Mouse (Mus musculus) right cerebral cortex, postnatal 10 days (tissue): Measurements from ENCODE around the gene Myo1e.
A peak's percentile ranks its signal among the peaks of the same experiment; 100 is the strongest.

Experiments used
- DNase-seq, 2 experiments: peaks; one replicate each; pipeline ENCODE4 v3.0.0; 2021; ENCODE audit warnings: low spot score in 2 of 2

Myo1e gene

DNA sequence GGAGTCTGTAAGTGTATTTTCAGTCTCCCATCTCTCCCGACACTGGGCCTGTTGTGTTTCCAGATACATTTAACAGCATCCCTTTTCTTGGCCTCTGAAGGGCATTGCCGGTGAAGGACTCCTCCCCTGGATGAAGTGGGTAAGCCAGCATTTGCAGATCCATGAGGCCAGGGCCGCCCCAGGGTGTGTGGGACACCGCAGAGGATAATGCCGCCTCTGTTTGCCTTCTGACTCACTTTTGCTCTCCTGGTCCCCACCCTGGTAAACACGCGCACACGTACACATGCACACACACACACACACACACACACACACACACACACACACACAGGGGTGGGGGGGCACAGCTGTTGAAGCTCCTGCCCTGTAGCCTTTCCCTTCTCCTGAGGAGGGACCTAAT, 74.3 kb downstream of the Myo1e start:
- no peak for DNase-seq

DNA sequence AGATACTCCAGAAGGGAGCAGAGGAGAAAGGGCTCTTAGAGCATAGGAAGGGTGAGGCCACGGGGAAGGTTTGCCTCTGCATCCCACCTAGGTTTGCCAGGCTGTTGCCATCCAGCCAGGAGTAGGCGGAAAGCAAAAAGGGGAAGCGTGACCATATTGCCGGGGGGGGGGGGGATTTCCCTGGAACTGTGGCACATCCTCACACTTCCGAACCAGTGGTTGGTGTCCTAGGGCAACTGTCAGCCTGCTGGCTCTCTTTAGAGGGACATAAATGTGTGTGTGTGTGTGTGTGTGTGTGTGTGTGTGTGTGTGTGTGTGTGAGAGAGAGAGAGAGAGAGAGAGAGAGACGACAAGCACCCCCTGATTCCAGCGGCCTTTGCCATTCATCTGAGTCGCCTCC, 75.0 kb downstream of the Myo1e start:
- no peak for DNase-seq

DNA sequence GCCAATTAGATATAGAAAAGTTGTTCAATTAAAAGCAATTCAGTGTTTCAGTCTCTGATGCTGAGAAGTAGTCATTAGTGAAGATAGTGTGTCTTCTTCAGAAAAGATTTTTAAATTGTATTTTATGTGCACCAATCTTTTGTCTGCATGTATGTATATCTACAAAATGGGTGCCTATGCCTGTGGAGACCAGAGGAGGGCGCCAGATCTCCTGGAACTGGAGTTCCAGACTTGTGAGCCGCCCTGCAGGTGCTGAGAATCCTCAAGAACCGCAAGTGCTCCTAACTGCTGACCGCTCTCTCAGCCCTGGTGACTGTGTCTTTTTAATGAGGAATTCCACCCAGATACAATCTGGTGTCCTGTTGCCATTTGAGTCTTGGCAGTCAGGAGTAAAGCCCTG, 76.0 kb downstream of the Myo1e start:
- DNase-seq: no peak

DNA sequence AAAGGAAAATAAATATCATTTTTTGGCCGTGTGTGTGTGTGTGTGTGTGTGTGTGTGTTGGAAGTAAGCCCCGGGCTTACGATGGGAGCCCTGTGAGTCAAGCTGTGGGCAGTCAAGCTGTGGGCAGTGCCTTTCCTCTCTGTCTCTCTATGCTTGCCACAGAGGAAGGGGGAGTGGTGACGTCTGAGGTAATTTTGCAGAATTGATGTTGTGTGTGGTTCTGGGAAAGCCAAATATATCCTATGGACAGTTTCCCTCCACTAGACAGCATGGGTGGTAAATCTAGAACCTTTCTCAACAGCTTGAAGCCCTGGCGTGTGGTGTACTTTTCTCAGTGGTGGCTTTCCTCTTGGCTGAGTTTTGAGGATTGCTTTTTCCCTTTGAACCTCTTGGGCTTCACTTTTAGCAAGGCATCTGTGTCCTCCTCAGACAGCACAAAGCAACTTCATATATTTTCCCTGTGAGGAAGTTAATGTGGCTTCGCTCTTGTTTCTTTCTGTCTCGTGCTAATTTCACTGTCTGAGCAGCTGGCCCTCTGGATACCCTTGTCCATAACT, 77.5 kb downstream of the Myo1e start:
- DNase-seq: peak in 1 of 2 experiments; percentile 57

DNA sequence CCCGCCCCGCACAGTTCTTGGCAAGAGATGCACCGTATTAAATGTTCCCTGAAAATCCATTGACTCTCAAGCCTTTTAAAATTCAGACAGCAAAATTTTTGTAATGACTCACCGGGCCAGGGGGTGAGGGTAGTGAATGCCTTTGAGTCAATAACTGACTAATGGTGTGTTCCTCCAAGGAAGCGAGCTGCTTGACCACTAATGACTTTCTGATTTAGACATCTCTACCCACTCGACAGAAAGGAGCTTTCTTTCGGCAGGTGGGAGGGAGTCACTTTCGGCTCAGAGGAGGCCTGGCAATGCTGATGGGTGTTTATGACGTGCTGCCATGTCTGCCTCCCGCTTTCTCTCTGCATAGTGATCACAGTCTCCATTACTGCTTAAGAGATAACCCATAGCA, 83.6 kb downstream of the Myo1e start:
- no peak for DNase-seq

DNA sequence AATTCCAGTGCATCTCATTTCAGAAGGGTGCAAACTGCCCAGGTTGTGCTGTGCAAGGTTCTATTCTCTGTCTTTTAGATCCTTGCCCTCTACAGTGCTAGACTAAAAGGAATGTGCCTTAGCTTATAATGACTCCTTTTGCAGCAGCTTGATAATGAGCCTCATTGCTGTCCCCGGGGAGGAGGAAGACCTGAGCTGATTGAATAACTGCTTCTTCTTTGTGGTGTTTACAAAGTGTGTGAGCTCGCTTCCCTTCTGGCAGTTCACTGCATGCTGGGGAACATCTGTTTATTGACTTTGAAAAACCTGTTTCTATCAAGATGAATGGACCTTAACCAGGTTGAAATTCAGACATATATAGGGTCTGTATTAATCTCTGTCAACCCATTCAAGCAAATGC, 89.8 kb downstream of the Myo1e start:
- no peak for DNase-seq

DNA sequence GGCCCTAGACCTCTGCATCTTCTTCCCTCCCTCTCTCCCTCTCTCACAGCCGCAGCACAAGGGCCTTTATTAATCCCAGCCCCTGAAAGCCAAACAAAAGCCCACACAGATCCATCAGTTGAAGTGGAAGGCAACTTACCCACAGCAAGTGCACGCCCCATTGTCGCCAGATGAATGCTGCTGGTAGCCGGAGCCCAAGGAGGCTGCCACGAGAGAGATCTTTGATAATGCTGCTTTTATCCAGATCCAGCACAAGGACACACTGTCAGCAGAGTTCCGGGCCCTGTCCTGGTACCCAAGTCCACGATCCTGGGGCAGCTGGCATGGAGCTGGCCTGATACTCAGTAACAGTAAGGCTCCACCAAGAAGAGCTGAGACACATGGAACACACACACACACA, 91.1 kb downstream of the Myo1e start:
- peak; percentile 47 to 60 for DNase-seq

DNA sequence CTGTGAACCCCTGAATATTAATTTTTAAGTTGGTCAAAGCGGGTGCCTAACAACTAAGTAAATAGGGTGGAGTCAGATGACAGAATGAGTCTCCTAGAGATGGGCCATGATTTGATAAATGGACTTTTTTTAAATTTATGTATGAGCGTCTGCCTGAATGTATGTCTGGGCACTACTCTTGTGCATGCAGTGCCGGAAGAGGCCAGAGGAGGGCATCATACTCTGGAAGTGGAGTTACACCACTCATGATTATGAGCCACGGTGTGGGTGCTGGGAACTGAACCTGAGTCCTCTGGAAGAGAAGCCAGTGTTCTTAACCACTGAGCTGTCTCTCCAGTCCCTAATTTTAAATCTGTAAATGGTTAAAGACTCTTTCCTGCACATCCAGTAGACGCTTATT, 93.6 kb downstream of the Myo1e start:
- DNase-seq: no peak

DNA sequence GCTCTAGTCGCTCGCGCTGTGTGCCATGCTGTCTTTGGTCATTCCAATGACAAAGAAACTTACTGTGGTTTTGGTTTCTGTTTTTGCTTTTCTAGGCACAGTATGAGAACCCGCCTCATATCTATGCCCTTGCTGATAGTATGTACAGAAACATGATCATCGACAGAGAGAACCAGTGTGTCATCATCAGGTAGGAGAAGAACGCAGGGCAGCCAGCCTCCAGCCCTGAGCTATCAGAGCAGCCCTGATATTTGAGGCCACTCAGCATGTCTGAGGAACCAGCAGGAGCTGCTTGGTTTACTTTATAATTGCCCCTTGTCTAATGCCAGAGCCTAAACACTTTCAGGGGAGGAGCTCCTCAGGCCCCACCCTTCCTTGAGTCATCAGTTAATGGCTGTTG, 94.4 kb downstream of the Myo1e start:
- no peak for DNase-seq

DNA sequence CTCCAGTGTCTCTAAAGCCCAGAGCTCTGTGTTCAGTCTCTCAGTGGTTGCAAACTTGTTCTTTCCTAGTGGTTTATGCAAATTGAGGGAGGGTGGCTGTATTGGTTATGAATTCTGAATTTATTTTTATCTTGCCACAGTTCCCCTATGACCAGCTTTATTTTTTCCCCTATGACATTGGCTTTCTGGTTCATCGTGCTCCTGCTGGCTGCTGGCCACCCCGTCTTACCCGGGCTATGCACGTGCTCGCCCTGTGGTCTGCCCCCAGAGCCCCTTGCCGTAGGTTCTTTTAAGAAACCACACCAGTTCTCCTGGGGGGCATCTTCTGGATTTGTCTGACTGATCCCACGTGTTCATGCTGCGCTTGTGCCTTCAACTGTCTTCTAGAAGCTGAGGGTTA, 97.8 kb downstream of the Myo1e start:
- DNase-seq: no peak

DNA sequence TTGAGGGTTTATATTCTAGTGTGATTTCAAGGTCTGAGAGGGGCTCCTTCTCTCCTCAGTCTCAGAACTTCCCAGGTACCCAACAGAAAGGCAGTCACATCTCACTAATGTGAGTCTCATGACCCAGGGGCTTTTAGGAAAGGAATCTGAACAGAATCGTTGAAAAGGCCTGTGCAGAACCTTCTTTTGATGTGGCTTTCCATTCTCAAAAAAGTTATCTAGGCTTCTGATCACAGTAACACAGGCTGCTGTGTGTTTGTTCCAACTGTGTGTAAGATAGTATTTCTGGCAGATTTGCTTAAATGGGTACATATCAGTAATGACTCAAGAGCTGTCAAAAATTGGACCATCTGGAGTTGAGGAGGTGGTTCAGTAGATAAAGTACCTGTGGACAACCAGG, 102.9 kb downstream of the Myo1e start:
- no peak for DNase-seq

DNA sequence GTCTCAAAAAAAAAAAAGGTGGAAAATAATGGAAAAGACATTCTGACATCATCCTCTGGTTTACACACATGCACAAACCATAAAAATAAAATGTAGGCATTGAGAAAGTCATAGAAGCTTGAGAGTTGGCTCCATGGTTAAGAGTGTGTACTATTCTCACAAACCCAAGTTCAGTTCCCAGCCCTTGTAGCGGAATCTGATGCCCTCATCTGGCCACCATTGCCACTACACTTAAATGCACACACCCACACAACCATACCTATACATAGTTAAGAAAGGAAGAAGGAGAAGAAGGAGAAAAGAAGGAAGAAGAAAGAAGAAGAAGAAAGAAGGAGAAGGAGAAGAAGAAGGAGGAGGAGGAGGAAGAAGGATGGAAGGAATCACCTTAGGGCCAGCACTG, 106.9 kb downstream of the Myo1e start:
- DNase-seq: no peak

DNA sequence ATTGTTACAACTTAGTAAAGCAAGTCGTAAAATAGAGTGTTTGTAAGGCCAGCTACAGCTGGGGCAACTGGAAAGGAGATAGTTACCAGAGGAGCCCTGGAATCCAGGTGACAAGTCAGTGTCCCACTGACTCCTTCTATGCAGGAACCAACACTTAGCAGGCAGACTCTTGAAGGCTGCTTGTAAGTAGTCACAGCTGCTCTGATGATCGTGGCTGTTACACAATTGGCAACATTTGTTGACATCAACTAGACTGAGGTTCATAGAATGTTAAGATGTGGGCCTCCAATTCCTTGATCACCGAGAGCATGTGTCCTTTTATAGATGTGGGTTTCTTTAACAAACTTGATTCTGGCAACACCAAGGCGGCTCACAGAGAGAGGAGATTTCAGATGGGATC, 108.0 kb downstream of the Myo1e start:
- DNase-seq: no peak

DNA sequence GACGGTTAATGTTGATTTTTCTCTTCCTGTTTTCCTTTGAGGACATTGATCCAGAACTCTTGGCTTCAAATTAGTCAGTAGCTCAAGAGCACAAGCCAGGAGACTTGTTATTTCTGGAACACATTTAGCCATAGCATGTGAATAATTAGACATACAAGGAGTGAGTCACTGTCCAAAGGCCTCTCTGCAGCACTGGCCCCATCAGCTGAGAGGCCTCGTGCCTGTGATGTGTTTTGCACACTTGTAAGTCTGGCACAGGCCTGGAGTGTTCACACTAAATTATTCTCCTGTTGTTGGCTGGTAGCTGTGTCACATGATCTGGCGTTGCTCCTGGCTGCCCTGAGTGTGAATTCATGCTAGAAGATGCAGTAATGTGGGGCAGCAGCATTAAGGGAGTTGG, 111.5 kb downstream of the Myo1e start:
- DNase-seq: no peak

DNA sequence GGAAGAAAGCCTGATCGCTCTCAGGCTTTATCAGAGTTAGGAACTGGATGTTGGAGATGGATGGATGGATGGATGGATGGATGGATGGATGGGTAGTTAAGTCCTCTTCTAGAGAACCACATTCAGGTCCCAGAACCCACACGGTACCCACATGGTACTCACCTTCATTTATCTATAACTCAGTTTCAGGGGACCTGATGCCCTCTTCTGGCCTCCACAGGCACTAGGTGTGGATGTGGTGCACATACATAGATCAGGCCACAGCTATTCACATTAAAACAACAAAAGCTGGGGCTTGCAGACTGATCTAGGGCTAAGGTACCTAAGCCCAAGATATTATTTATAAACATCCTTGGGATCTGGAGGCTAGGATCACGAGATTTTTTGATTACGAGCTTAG, 117.2 kb downstream of the Myo1e start:
- no peak for DNase-seq

DNA sequence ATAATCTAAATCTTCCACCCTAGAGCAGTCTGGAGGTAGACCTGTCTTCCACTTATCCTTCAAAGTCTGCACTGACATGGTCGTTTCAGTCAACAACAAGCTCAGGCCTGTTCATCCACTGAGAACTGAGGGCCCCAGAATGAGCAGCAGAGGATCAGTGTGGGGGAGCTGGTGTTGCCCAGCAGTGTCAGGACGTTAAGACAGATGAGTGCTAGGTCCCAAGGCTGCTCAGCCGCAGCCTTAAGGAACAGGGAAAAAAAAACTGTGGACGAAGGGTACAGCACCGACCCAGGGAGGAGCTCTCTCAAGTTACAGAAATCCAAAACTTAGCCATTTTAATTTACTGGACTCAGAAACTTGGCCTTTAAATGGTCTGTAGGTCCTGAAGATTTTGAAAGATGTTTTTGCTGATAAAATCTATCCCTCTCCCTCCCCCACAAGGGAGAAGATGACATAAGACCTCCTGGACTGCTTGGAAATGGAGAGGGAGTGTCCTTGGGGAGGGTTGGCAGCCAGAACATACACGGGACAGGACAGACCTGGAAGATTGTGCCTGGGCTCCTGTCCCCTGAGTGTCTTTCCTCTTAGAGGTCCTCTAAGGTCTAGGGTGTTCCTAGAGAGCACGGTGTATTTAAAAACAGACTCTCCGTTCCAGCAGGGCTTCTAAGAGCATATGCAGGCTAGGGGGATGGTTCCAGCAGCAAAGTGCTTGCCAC, 118.9 kb downstream of the Myo1e start:
- DNase-seq: no peak

DNA sequence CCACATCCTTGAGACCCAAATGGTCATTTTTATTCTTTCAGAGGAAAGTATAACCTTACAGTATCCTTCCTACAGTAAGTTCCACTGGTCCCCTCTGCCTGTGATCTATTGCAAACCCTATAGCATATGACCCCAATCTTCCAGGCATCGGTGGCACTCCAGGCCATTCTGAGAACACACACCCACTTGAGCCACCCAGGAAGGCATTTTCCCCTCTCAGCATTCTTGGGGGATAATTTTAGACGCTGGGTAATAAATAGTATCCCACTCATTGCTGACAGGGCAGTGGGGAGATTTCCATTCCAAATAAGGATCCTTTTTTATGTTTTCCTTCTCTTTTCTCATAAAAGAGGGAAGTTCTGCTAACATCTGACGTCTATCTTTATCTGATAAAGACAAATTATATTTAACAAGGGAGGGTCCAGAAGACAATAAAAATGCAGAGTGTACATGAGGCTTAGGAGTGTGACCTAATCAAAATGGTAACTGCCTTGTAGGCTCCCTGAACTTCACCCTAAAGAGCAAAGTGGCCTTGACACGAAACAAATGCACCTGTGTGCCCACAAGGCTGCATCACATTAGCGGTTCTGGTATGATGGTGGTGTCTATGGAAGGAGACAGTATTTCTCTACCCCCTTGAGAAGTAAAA, 121.2 kb downstream of the Myo1e start:
- no peak for DNase-seq

DNA sequence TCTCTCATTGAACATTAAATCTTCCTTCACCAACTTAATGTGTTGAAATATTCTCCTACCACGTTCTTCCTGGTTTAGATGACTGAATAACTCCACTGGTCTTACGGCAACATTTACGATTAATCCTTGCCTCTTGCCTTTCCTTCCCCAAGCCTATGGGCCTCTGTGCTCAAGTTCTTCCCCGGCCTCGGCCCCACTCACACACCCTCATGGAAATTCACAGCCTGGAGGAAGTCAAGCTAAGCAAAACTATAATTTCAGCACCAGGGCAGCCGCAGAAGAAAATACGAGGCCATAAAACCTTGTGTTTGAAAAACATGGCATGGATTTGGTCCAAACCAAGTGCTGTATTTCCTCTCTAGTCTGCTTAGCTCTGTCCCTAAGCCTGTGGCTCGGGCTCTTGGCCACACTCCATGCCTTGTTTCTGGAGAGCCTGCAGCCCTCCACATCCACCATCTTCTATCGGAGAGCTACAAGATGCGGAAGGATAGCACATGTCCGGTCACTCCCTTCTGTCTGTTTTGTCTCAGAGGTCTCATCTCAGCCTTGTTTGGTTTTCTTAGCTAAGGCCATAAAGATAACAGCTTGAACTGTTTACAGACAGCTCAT, 124.7 kb downstream of the Myo1e start:
- peak in 1 of 2 experiments; percentile 34 for DNase-seq

DNA sequence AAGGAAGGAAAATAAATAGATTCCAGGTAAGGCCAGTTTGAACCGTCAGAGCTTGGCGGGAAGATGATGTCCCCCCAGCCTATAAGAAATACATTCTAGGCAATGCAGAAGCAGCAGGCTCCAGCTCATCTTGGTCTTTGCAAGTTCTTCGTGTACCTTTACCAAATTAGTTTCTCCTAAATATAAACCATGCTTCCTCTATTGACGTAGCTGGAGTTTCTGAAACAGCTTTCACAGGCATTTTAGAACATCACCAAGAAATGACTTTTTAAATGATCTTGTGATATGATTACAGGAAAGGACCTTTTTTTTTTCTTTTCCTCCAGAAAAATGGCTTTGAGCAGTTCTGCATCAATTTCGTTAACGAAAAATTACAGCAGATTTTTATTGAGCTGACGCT, 131.2 kb downstream of the Myo1e start:
- DNase-seq: no peak

DNA sequence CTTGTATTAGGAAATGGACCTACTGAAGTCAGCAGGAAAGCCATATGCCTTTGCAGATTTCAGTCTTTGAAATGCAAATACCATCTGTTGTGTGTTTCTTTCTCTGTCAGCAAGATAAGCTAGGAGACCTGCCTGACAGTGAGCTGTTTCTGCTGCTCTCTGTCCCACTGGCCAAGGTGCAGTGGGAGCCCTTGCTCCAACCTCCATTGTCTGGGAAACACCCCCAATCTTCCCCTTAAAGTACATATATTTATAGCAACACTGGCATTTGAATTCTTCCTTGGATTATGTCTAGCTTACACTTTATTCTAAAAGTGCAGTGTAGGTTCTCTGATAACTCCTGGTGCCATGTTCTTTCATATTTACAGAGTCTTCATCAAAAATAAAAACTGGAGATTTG, 131.7 kb downstream of the Myo1e start:
- no peak for DNase-seq

DNA sequence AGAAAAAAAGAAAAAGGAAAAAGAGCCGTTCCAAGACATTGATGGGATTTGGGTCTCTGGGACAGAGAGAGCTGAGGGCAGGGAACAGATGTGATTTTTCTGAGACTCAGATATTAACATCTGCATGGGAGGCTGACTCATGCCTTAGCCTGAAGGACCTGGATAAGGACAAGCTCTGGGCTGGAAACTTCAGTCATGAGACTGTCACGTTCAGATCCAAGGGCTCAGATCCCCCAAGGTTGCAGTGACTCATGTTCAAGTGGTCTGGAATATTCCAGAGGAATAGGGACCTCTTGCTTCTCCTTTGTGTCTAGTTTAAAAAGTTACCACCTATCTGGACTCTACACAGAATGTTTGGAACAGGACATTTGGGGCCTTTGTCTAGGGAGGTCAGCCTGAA, 142.1 kb downstream of the Myo1e start:
- DNase-seq: no peak

DNA sequence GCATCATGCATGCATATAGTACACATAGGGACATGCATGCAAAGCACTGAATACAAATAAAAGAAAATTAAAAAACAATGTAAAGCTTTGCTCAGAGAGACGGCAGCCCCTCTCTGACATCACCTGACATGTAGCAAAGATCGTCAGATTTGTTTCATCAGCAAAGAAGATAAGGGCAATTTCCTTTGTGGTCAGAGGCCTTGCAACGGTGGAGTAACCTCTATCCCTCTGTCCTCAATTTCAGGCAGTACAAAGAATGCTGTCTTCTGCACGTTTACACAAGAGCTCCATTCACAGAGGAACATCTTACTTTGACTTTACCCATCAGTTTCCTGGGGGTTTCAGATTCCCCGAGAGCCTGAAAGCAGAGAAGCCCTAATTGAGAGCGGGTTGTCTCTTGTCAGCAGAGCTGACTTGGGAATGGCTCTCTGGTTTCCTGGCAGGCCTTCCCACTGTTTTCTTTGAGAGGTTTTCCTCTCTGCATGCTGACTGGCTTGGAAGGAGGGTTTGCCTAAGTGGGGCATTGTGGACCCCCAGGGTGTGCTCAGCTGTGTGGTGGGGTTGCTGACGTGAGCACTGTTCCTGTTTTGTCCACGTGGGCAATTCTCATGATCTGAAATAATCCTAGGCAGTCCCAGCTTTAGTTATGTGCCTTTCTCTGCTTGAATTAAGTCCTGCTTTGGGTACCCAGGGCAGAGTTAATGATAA, 144.6 kb downstream of the Myo1e start:
- DNase-seq: no peak
